Mouse (Mus musculus): Measurements from ENCODE around the gene Rasgrp4. TPM values are rescaled to one million over a fixed set of nuclear protein-coding genes. Genes with fewer than 3 reads are reported as not detected.
"Not testable (repeated sequence)": the region's sequence is repeated elsewhere in the genome, so short reads cannot be mapped to it uniquely, and the experiment has no call there.

Rasgrp4 gene
- total RNA-seq, 2 experiments from 2014 or later: 1.4 TPM

DNA sequence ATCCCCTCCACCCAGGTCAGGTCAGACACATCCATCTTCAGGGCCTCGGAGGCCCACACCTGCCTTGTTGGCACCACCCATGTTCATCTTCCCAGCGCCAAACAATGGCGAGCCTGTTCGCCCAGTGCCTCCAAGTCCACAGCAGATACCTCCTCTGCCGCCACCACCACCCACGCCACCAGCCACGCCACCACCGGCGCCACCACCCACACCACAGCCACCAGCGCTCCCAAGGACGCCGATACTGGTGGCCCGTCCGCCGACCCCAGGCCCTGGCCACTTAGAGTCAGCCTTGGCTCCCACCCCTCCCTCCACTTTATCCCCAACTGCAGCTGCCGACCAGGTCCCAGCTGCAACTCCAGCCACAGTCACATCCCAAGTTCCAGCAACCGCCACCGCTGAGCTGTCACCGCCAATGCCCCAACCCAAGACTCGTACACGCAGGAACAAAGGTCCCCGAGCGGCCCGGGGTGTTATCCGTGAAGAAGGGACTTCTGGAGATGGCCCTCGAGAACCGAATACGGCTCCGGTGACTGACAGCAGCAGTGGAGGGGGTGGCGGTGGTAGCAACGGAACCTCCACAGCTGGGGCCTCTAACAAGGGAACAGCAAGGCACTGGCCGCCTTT, 37.9 kb downstream of the Rasgrp4 start:
- no peak for DNase-seq (ENCODE audit: low spot score in 2 of 2)

DNA sequence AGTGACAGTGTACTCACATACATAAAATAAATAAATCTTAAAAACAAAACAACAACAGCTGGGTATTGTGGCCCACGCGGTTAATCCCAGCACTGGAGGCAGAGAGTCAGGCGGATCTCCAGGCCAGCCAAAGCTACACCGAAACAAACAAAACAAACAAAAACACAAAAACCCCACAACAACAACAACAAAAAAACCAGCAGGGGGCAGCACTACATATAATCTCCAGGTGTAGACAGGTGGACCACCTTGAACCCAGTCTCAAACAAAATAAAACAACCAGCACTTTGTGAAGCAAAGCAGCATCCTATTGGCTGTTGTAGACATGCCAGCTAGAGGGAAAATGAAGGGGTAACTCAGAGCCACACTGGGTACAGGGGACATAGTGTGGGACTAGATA, 43.5 kb downstream of the Rasgrp4 start:
- no peak for DNase-seq (ENCODE audit: low spot score in 2 of 2)

DNA sequence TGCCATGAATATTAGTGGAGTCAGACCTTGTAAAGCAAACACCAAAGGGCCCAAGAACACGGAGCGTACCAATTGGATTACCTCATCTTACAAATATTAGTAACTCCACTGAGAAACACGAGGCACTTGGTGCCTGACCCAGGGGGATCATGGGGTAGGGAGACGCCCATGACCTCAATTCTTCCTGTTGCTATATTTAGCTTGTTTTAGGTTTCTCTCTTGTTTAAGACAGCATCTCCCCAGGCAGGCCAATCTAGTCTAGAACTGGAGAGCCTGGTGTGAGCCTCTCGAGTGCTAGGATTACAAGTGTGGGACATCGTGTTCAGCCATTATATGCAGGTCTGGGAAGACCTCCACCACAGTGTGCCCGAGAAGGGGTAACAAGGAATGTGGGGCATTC, 44.7 kb downstream of the Rasgrp4 start:
- DNase-seq (ENCODE audit: low spot score in 2 of 2): no peak

DNA sequence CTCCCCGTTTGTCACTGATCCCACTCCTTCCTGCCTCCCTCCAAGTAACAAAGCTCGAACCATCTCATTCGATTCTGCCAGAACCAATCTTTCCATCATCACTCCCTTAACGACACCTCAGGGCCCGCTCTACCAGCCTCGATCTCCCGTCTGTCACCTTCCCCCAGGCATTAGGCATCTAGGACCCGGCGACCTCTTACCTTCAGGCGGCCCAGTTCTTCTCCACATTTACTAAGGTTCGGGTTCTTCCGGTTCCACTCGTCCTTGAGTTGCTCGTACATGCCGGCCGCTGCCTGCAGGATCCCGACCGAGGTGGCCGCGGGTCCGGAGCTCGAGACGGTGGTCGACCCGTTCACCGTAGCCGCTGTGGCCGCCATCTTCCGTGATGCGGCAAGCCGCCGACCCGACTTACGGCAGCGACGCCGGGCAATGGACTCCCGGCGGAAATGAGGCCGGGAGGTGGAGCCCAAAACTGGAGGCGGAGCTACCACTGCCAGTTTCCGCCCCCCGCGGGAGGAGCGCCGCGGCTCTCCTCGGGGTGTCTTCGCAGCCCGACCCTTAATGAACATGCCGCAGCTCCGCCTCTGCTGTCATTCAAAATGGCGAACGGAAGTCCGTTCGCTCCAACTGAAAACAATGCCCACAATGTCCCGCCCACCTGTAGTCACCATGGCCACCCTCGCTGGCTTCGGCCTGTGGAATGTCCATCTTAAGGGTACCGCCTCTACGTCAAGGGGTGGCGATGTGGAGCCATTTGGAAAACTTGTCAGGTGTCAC, 45.6 kb downstream of the Rasgrp4 start, which contains the start of gene Psmd8:
TSS of gene Psmd8 (minus strand) at position 625 of the 777 bp plus-strand sequence.
- DNase-seq (ENCODE audit: low spot score in 2 of 2): peak; percentile 90 to 97

DNA sequence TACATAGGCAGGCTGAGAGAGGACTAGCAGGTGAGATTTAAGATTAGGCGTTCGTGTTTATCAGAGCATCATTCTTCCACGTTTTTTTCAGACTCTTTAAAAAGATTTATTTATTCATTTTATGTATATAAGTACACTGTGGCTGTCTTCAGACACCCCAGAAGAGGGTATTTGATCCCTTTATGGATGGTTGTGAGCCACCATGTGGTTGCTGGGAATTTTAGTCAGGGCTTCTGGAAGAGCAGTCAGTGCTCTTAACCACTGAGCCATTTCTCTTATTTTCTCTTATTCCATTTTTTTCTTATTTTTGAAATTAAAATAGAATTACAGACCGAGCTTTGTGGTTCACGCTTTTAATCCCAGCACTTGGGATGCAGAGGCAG, 46.2 kb downstream of the Rasgrp4 start:
- DNase-seq (ENCODE audit: low spot score in 2 of 2): no peak

DNA sequence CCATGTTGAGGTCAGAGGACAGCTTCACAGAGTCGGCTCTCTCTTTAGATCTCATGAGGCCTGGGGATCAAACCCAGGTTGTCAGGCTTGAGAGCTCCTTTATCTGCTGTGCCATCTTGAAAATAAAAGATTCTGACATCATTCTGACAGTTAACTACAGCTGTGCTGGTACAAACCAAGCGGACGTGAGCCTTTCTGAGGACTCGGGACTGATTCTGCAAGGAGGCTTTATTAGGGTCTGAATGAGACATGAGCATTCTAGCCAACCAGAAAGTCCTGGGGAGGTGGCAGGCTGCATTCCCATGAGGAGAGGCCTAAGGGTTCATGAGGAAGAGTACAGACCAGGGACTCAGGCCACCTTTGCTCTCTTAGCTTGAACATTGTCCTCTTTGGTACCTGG, 46.7 kb downstream of the Rasgrp4 start:
- not testable (repeated sequence) for DNase-seq (ENCODE audit: low spot score in 2 of 2)

DNA sequence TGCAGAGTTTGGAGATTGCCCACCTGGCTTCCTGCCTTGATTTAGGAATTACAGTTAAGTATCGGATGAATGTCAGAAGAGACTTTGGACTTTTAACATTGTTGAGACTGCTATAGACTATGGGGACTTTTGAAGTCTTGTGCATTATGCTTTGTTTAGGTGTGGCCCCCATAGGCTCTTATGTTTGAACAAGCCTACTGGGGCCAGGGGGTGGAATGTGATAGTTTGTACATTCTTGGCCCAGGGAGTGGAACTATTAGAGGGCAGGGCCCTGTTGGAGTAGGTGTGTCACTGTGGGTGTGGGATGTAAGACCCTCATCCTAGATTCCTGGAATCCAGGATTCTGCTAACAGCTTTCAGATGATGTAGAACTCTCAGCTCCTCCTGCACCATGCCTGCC, 59.6 kb downstream of the Rasgrp4 start:
- not testable (repeated sequence) for DNase-seq (ENCODE audit: low spot score in 2 of 2)

DNA sequence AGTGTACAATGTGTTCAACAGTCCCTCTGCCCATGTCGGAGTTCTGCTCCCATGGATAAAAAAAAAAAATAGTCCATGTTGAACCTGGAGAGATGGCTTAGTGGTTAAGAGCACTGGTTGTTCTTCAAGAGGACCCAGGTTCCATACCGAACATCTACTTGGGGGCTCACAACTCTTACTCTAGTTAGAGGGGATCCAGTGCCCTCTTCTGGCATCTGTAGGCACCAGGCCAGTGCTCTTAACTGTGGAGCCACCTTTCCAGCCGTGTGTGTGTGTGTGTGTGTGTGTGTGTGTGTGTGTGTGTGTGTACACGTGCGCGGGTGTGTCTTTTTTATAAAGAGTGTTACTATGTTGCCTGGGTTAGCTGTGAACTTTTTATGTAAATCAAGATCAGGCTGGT, 67.9 kb downstream of the Rasgrp4 start:
- DNase-seq (ENCODE audit: low spot score in 2 of 2): no peak

Other genes starting within 250 kb of the Rasgrp4 start
- gene Actn4, start 172.5 kb upstream of the Rasgrp4 start, total RNA-seq (2021): 100 to 1,000 TPM; 192 TPM
- gene Eif3k, start 153.0 kb upstream of the Rasgrp4 start, total RNA-seq (2021): 100 to 1,000 TPM; 196 to 199 TPM
- gene Map4k1, start 152.8 kb upstream of the Rasgrp4 start, total RNA-seq (2021): 1 to 10 TPM; 1.0 to 1.7 TPM
- gene Ryr1, start 9.7 kb upstream of the Rasgrp4 start, total RNA-seq (2021): 1 to 10 TPM; 6.5 to 8.9 TPM
- 10 to 100 TPM; 33.8 to 40.2 TPM for gene Fam98c, start 21.4 kb downstream of the Rasgrp4 start, total RNA-seq (2021)
- 1 to 10 TPM; 1.6 to 1.9 TPM for gene Ggn, start 35.4 kb downstream of the Rasgrp4 start, total RNA-seq (2021)
- gene Spred3, start 35.6 kb downstream of the Rasgrp4 start, total RNA-seq (2021): 10 to 100 TPM; 50.2 to 53.6 TPM
- gene Psmd8, start 45.9 kb downstream of the Rasgrp4 start, total RNA-seq (2021): 100 to 1,000 TPM; 121 to 125 TPM
- 1 to 10 TPM; 1.1 to 1.5 TPM for gene Catsperg1, start 79.2 kb downstream of the Rasgrp4 start, total RNA-seq (2021)
- 1 to 10 TPM; 3.0 to 3.1 TPM for gene Kcnk6, start 97.7 kb downstream of the Rasgrp4 start, total RNA-seq (2021)
- 10 to 100 TPM; 51.7 to 52.4 TPM for gene Yif1b, start 103.5 kb downstream of the Rasgrp4 start, total RNA-seq (2021)
- under 1 TPM; 0.65 to 0.98 TPM for gene 2200002D01Rik, start 113.6 kb downstream of the Rasgrp4 start, total RNA-seq (2021)
- 10 to 100 TPM; 27.6 to 33.5 TPM for gene Spint2, start 147.1 kb downstream of the Rasgrp4 start, total RNA-seq (2021)
- gene Ppp1r14a, start 154.5 kb downstream of the Rasgrp4 start, total RNA-seq (2021): 10 to 100 TPM; 16.8 to 18.3 TPM
- gene Dpf1, start 169.1 kb downstream of the Rasgrp4 start, total RNA-seq (2021): 100 to 1,000 TPM; 107 to 120 TPM